Mouse (Mus musculus): ENCODE results near the gene Zc3h6.
"Not testable (repeated sequence)": the region's sequence is repeated elsewhere in the genome, so short reads cannot be mapped to it uniquely, and the experiment has no call there.

The Zc3h6 gene

DNA sequence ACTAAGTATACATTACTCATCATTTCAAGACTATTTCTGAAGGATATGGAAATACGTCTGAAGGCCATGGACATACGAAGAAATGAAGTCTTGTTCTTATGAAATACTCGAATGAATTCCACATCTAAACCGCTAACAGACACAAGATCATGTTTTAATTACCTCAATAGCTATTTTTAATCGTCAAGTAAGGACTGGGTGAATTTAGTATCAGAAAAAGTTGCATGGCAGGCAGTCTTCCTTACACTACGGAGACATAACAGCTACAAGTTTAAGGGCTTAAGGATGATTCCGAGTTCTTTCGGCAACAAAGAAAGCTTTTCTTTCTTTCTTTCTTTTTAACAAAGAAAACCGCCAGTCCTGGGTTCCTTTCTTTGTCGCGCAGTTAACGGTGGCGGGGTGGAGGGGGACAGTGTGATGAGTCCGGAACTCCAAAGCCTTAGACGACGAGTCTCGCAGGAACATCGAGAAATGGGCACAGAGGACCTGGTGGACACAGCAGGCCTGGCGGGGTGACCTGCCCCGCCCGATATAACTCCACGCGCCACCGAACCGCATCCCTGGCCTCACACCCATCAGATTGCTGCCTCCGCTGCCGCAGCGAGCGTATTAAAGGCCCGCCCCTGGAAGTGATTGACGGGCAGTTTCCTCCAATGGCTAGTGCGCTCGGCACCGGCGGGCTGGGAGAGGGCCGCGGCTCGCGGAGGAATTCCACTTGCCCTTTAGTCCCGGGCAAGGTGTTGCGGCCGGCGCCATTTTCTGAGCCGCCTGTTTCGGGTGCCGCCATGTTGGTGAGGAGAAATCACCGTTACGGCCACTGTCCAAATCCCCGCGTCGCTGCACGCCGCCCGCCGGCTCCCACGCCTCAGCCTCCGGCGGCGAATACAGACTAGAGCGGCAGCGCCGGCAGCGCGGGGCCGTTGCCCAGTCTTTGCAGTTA is at the start of gene Zc3h6:
Zc3h6 (plus strand) TSS at position 762 of the 940 bp plus-strand sequence.
- DNase-seq (ENCODE audit: low spot score in 2 of 2): peak; percentile 98 to 99

DNA sequence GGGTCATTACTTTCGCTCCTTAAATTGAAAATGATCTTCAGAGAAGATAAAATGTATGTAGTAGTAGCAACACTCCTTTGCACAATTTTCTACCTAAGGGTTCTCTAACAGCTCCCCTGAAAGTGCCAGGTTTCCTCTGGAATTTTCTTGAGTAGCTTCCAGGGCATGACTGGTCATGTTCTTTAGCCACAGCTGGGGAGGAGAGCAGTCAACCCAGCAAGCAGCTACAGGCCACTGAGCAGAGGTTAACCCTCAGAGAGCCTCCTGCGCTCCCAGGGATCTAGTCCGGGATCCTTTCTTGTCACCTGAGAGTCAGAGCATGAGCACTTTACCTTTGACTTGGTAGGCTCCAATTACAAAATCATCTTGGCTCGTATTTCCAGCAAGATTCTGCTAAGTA is 42.4 kb upstream of the Zc3h6 start:
- DNase-seq (ENCODE audit: low spot score in 2 of 2): no peak

DNA sequence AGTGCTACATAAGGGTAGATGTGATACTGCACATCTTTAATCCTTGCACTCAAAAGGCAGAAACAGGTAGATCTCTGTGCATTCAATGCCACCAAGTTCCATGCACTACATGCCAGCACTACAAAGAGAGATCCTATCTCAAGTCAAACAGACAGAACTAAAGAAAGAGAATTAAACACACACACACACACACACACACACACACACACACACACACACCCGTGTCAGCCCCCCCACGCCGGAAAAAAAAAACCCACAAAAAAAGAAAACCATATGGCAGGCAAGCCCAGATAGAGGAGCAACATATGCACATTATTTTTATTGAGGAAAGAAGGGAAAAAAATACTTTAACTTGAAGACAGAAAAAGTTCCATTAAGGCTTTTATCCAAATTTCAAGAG is 38.8 kb upstream of the Zc3h6 start:
- no peak for DNase-seq (ENCODE audit: low spot score in 2 of 2)

DNA sequence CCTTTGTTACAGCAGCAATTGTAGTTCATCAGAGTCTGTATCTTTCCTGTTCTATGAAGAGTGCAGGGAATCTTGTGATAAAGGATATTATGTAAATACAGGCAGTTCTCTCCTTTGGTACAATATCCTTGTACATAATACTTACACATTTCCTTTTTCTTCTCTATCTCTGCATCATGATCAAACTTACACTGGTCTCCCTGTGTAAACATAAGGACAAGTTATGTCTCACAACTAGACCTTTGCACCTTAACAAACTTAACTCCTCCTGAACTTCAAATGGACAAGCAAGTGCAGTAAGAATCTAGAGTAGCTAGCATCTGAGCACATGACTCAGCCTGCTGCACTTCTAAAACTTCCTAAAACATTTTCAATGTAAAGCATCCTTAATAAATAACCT is 36.5 kb upstream of the Zc3h6 start:
- DNase-seq (ENCODE audit: low spot score in 2 of 2): no peak

DNA sequence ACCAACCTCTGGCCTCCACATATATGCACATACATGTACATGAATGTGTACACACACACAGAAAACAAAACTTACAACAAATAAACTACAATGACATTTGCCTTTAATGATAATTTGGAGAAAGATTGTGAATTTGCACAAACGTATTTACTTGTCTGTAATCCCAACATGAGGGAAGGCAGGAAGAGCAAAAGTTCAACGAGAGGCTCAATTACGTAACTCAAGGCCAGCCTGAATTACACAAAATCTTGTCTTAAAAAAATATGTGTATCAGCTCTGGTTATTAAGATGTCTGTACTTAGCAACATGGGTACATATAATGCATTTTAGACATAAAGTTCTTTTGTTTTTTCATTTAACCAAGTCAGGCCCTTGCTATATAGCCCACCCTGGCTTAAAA is 30.9 kb upstream of the Zc3h6 start:
- no peak for DNase-seq (ENCODE audit: low spot score in 2 of 2)

DNA sequence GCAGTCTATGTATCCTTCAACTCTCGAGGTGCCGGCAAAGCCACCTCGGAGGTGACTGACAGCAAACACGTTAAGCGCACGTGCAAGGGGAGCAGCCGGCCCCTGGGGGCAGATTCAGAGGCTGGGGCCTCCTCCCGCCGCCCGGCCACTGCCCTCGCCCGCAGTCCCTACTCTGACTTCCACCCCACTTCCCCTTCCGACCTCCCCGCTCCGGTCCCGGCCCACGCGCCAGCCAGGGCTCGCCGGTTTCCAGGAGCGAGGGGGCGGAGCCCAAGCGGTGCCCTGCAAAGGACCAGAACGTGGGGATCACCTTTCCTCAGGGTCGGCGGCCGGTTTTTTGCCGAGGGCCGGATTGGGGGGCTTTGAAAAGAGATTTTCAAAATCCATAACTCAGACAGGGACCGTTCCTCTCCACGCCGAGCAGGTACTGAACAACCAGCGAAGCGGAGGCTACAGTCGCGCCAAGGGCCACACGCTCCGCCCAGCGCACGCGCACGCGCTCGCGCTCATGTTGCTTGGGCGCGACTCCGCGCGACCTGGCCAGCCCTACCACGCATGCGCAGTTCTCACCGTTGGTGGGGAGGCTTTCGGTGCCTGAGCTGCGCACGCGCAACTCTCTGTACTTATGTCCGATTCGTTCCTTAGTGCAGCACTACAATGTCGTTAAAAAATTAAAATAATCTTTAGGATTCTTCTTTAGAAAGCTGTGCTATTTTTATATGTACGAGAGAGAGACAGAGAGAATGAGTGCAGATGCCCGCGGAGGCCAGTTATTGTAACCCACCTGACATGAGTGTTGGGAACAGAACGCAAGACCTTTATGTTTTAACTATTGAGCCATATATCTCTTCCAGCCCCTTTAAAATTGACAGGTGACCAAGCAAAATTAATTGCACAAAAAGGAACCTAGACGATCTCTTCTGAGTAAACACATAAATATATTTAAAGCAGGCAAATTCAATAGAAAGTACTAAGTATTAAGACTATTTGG is 23.4 kb upstream of the Zc3h6 start, which contains the start of gene Zc3h8:
Zc3h8 (minus strand) TSS at position 540 of the 991 bp plus-strand sequence.
- peak; percentile 94 to 97 for DNase-seq (ENCODE audit: low spot score in 2 of 2)

DNA sequence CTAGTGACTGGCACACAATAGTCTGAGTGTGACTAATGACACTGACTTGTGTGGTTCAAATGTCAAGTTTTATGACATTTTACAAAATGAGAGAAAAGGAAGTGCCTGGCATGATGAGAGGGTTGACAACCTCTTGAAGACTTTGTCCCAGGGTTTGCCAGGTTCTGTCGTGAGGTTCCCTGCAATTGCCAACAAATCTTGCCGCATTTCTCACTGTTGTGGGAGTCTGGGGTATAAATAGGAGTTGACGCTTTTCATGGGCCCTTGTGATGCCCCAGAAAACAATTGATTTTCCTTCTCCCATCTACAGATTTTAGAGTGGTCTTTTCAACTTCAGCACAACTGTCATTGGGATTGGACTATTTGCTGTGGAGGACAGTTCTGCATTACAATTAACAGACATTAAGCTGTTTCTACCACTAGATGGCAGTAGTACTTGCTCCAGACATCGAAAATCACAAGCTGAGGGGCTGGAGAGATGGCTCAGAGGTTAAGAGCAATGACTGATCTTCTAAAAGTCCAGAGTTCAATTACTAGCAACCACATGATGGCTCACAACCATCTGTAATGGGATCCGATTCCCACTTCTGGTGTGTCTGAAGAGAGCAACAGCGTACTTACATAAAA is 19.1 kb upstream of the Zc3h6 start:
- no peak for DNase-seq (ENCODE audit: low spot score in 2 of 2)

DNA sequence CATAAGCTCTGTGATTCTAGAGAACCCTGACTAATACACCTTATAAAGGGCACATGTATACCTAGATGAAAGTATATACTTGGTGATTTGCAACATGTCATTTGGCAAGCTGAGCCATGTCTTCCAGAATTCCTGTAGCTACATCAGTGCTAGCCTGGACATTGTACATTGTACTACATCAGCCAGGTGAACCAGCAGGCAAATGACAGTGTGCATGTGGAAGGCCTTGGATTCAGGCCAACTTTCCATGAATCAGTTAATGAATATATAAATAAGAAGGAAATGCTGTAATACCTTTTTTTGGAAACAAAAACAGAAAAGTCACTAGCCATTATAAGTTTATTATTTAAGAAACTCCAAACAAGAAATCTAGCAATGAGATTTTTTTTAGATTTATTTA is 13.0 kb upstream of the Zc3h6 start:
- no peak for DNase-seq (ENCODE audit: low spot score in 2 of 2)

DNA sequence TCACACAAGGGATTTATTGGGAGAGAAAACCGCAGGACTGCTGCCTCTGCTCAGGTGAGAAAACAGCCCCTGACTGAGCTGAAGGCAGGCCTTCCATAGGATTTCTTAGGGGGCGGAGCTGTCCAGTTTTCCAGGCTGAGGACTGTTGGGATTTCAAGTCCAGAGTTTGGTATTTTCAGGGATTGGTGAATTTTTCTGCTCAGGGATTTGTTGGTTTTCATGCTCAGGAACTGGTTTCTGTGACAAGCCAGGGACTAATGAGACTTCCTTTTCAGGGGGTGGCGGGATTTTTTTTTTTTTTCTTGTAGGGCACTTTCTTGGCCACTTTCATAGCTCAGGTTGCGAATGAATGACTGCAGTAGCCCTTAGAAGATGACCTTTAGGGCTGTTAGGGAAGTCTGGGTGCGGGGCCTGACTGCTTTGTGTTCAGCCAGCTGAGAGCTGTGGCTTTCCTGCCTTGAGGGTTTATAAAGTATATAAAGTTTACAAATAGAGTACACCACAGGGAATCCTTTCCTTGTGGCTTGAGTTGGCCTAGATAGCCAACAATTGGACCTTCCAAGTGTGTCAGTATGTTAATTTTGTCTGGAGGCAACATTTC is 1.6 kb upstream of the Zc3h6 start:
- no peak for DNase-seq (ENCODE audit: low spot score in 2 of 2)

DNA sequence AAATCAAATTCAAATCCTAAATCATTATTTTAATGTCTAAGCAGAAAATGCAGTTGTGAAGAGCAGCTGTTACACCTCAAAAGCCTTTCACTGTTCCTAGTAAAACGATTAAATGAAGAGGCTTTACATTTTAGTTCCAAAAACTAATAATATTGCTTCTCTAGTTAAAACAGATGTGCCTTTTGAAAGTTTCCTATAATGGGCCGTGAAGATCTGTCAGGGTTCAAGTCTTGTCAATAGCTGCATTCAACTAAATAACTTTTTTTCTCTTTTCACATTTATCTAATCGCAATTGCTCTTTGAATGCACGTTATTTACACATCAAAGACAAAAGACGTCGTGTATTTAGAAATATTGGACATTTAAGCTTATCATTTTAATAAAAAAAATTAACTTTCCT is 966 bp upstream of the Zc3h6 start:
- DNase-seq (ENCODE audit: low spot score in 2 of 2): no peak

DNA sequence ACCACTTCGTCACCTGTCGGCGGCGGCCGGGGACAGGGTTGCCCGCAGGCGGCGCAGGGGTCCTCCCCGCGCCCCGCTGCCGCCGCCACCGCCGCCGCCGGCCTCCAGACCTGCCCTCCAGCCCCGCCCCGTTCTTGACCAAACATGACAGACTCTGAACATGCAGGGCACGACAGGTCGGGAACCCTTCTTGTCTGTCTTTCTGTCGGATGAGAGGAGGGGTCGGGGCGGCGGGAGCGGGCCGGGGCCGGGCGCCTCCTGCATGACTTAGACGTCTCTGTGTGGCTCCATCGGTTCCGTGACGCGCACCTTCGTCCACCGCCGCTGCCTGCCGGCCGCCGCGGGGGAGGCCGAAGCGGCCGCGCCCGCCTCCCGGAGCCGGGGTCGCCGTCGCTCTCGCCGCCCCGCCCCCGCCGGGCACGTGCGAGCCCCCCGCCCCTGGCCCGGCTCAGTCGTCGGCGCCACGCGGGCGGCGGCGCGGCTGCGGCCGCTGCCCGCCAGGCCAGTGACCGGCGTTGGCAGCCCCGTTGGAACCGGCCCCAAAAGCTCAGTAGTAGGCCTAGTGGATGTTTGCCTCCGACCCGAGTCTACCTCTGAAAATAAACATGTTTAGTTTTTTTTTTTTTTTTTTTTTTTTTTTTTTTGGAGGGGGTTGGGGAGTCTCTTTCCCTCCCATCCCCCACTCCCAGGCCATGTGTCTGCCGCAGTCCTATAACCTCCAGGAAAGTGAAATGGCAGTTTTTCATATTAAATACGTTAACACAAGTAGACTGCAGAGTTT is 649 bp downstream of the Zc3h6 start, which contains the start of gene Gm10762:
Gm10762 (minus strand) TSS at position 65 of the 781 bp plus-strand sequence.
- peak; percentile 68 to 79 for DNase-seq (ENCODE audit: low spot score in 2 of 2)

DNA sequence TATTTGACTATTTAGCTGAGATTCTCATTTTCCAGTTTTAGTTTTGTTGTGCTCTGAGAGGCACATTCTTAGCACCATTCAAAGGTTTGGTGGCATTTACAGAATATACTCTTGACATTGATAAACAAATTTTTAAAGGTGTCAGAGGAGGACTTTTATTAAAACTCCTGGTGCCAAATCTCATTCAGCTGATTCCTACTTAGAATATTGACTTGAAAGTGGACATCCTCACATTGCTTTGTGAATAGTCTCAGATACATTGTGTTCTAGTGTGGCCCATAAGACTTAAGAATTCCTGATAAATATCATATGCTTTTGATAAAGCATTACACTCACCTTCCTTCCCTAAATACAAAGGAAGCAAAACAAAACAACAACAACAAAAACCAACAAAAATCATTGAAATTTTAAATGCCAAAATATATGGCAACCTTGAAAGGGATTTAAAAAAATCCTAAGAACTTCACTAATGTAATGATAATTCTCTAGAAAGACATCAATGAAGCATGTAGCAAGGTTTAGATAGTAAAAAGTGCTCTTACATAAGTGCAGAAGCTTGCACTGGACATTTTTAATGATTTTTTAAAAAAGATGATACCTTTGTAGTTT is 1.4 kb downstream of the Zc3h6 start:
- no peak for DNase-seq (ENCODE audit: low spot score in 2 of 2)

DNA sequence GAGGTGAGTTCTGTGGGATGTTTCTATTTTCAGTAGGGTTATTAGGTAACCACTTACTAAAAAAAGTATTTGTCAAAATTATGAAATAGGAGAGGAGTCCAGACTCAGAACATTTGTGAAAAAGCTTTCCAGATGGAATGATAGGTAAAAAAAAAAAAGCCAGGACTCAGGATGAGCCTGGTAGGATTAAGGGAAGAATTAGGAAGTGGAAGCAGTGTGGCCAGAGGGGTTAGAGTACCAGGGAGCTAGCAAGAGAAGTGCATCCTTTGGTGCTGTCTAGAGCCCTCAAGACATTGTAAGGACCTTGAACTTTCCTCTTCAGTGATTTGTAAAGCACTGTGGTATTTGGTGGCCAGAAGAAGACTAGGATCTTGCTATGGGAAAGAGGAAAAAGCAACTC is 5.1 kb downstream of the Zc3h6 start:
- no peak for DNase-seq (ENCODE audit: low spot score in 2 of 2)

DNA sequence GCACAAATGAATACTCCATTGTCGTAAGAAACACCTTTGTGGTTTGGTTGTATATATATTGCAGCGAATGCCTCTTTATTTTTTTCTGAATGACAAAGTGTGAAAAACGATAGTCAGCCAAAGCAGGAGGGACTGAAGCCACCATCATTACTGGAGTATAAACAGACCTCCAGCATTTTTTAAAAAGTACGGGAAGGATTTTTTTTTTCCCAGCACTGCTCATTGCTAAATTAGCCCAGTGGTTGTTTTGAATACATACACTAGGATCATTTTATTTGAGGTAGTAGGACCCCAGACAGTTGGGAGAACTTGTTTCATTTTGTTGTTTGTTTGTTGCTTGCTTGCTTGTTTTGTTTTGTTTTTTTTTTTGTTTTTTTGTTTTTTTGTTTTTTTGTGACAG is 8.4 kb downstream of the Zc3h6 start:
- DNase-seq (ENCODE audit: low spot score in 2 of 2): no peak

DNA sequence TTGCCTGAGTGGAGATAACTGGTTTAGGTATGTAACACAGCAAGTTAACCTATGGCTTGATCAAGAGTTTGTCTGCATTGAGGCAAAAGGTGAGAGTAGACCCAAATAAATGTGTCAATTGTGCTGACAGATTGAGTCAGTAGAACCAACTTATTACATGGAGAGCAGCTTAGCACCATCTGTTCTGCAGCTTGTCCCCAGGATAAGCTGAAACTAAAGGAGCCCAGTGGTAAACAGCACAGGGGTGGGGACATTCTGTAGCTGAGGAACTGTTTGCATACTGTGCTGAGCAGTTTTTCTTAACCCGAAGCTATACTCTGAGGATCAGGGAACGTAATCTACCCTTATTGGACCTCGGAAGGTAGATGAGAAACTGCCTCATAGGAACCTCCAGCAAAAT is 17.5 kb downstream of the Zc3h6 start:
- no peak for DNase-seq (ENCODE audit: low spot score in 2 of 2)

DNA sequence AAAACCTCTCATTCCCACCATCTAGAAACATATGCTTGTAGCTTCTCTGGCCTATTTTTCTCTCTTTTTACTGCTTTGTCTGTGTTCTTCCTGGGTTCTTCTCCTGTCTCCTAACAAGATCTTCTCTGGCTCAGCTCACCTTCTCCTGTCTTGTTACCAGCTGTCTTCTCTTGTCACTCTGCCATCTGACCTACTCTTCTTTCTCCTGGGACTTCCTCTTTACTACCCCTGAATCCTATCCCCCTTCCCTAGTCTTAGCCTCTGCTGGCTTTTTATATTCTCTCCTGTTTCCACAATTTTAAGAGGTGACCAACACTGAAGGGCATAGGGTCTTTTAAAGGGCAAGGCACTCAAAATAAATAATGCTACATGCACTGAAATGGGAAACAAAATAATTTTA is 37.7 kb downstream of the Zc3h6 start:
- no peak for DNase-seq (ENCODE audit: low spot score in 2 of 2)

DNA sequence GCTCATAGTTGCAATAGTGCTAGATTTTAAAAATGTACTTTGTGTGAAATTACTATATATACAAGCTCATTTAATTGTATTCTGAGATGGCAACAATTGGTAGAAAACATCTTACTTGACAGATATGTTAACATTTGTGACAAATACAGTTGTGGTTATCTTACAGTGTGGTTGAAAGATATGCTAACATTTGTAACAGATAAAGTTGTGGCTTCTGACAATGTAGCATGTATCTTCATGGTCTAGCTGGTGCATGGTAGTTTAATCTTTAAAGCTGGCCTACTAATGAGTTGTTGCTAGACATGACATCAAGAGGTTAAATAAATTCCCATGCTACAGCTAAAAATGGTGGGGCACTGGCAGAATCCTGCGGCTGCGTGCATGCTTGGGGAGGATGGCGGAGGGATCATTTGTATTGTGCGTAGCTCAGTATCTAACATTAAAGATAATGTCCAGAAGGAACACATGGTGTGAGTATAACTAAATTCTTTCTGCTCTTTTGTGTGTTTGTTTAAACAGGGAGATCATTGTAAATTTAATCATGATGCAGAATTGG is 39.1 kb downstream of the Zc3h6 start:
- DNase-seq (ENCODE audit: low spot score in 2 of 2): no peak

DNA sequence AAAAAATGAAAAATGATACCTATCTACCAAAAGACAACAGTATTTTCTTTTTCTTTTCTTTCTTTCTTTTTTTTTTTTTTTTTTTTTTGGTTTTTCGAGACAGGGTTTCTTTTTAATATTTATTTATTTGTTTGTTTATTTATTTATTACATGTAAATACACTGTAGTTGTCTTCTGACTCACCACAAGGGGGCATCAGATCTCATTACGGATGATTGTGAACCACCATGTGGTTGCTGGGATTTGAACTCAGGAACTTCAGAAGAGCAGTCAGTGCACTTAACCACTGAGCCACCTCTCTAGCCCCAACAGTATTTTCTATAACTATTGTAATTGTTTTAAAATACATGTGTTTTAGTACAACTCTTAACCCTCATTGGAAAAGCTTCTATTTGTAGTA is 41.7 kb downstream of the Zc3h6 start:
- DNase-seq (ENCODE audit: low spot score in 2 of 2): not testable (repeated sequence)

DNA sequence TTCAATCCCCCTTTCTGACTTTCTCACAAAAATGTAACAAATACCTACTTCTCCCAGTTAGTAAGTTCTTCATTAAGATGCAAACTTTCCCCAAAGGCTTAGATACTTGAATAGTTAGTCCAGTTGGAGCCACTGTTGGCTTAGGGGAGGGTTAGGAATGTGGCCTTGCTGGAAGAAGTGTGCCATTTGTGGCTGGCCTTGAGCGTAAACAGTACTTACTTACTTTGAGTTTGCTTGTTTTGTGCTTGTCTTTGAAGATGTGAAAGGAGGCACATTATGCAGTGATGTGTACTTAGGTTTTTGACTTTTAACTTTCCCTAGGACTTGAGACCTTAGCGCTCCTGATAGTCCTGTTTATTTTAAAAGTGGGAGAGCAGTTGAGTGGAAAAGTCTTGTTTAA is 52.9 kb downstream of the Zc3h6 start:
- DNase-seq (ENCODE audit: low spot score in 2 of 2): no peak

DNA sequence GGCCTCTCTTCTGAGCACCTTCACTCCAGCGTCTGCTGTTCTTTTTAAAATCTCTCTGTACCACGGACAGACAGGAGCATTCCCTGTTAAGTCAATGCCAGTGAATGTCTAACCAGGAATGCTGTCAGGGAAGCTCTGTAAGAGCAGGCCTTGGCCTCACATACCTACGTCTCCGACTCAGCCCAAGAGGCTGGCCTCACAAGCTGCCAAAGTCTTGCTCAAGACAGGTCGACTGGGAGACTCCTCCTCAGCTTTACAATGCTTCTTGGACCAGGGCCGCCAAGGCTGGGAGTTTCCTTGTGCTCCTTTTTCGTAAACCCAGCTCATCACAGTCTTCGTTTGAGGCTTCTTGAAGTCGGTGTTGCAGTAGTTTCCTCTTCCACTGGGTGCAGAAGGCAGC is 57.6 kb downstream of the Zc3h6 start:
- no peak for DNase-seq (ENCODE audit: low spot score in 2 of 2)

Data from urinary bladder, postnatal 4 days (tissue).